Mouse (Mus musculus): ENCODE measurements around the gene Crat.
A peak's percentile ranks its signal among the peaks of the same experiment; 100 is the strongest.
"Not testable (repeated sequence)": the region's sequence is repeated elsewhere in the genome, so short reads cannot be mapped to it uniquely, and the experiment has no call there.

Crat gene

DNA sequence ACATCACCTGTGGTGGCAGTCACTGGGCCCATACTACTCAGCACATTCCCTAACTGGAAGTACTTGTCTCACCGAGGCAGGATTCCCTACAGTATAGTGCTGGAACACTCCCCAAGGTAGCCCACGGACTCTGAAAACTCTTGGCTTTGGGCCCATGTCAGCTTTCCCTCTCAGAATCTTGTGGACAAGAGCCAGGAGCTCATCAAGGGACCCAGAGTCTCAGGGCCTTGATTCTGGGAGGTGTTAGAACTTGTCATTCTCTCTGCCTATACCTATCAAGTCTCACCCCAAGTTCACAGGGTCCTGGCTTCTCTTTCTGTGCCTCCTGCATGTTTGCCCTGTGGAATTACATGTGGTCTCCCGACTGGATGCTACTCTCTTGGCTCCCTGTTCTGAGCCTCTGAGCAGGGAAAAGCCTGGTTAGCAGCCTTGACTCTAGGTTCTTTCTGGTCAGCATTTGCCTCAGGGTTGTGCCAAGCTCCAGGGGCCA is 24.6 kb upstream of the Crat start:
- no peak for DNase-seq

DNA sequence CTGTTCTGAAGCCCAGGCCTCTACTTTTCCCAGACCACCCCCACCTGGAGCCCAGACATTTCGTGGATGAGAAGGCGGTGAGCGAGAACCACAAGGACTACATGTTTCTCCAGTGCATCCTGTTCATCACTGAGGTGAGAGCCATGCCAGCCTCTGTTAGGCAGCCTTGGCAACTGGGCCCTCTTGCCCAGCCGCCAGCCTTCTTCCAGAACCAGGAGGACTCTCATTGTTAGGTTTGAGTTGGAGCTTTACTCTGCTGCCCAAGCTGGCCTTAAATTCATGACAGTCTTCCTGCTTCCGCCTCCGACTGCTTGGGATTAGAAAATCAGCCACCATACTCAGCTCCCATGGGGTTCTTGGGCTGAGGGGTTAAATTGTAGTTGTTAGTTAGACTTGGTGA is 24.0 kb upstream of the Crat start:
- no peak for DNase-seq

GRCm38 (mm10) chr2:30437791-30438190 is 22.2 kb upstream of the Crat start:
- DNase-seq, result no peak

GRCm38 (mm10) chr2:30436809-30437208 is 21.2 kb upstream of the Crat start:
- no peak for DNase-seq

DNA sequence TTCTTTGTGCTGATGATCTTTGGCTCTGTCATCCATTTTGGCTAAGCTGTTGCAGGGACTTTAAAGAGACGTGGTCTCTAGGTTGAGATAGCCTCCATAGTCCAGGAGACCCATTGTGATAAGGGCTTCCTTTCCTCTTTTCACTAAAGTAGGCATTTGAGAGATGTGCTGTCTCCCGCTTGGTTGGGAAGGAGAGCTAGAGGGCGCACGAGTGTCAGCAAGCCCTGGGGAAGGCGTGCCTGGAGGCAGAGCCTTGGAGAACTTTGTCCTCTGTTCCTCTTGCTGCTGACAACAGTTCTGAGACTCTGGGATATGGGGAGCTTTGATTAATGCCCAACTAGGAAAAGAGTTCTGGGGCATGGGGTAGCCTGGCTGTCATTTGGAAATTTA is 20.5 kb upstream of the Crat start:
- DNase-seq, result no peak

DNA sequence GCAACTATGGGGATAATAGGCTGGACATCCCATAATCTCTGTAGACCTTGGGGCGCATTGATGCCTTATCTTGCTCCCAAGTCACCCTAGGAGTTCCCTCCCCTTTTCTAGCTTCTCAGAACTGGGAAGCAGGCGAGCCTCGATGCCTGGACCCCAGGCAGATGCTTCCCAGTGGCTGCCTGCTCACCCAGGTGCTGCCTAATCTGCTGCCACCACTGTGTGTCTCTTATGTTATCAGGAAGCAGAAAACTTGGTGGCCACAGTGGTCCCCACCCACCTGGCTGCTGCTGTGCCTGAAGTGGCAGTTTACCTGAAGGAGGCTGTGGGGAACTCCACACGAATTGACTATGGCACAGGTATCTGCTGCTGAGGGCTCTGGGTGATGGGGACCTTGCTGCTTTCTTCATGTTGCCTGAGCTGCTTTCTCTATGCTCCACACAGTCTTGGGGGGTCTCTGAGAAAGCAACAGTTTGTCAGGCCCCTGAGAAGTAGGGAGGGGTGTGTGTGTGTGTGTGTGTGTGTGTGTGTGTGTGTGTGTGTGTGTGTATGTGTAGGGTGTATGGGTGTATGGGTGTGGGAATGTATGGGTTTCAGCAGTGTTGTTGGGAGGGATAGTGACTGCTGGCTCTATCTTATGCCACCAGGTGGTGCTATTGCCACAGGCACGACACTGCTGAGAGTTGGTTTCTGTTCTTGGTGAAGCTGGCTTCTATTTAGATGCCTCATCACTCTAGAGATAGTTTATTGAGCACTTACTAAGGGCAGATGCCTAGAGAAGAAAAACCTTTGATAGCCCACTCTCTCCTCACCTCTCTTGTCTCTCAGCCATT is 19.9 kb upstream of the Crat start:
- DNase-seq, result peak; percentile 81

GRCm38 (mm10) chr2:30429156-30429555 is 13.5 kb upstream of the Crat start:
- no peak for DNase-seq

- no peak for DNase-seq
Observed at GRCm38 (mm10) chr2:30421432-30421831, 5.8 kb upstream of the Crat start.

GRCm38 (mm10) chr2:30419112-30419511 is 3.5 kb upstream of the Crat start:
- peak; percentile 58 for DNase-seq

DNA sequence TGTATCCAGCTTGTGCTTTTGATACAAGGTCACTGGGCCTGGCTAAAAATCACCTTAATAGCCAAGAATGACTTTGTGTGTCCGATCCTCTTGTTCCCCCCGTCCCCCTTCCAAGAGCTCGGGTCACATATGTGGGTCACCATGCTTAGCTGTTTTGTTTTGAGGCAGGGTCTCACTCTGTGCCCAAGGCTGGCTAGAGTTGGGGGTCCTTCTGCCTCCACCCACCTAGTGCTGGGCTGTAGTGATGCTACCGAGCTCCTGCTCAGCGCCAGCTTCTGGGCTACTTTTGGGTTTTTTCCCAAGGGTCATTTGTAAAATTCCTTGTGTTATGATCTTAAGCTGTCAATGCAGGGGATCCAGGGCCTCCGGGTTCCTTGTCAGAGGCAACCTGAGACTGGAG is 2.6 kb upstream of the Crat start:
- no peak for DNase-seq

GRCm38 (mm10) chr2:30417595-30418165 is 2.1 kb upstream of the Crat start:
- no peak for DNase-seq

DNA sequence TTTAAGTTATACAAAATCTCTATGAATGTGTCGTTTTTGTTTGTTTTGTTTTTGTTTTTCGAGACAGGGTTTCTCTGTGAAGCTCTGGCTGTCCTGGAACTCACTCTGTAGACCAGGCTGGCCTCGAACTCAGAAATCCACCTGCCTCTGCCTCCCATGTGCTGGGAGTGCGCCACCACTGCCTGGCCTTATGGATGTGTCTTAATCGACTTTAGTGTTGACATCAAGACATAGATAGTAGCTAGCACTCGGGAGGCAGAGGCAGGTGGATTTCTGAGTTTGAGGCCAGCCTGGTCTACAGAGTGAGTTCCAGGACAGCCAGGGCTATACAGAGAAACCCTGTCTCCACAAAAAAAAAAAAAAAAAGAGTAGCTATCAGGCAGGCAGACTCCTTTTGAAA is 1.5 kb upstream of the Crat start:
- DNase-seq, result not testable (repeated sequence)

- DNase-seq, result no peak
Observed at GRCm38 (mm10) chr2:30416649-30416965, 994 bp upstream of the Crat start.

GRCm38 (mm10) chr2:30415936-30416648 is 479 bp upstream of the Crat start, which contains the start of gene Ptpa:
Gene Ptpa, plus strand, starts transcription at chr2:30416039.
- DNase-seq, result peak; percentile 95

DNA sequence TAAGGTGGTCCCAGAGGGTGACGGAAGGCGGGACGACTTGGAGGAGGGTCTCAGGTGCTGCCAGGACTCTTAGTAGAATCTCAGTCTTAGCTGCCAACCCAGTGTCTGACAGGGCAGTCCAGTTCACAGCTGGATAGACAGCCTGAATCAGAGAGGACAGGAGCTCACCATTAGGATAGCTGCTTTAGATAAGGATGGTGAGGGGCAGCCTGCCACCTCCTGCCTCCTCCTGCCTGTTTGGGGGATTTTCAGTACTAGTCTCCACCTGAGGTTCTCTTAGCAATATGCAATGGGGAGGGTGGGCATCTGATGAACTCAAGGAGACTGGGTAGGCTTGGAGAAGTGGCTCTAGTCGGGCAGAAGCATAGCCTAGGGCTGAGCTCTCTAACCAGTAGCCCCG is 932 bp downstream of the Crat start:
- DNase-seq, result no peak

DNA sequence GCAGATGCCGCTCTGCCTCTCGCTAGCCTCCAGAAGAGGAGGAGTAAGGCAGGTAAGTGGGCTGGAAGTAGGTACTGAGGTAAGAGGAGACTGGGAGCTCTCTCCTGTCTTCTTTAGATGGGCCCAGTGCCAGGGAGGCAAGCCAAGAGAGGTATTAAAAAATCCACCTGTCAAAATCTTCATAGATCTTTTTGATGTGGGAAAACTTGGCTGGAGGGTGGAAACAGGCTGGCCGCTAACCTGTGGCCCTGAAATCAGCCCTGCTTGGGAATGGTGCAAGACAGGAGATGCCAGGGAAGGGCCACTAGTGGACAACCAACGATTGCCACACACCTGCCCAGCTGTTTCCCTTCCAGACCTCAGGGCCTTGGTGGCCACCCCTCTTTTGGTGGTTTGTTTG is 1.5 kb downstream of the Crat start:
- DNase-seq, result no peak

GRCm38 (mm10) chr2:30413038-30413973 is 2.3 kb downstream of the Crat start:
- no peak for DNase-seq

- no peak for DNase-seq
Observed at GRCm38 (mm10) chr2:30409454-30410176, 6.0 kb downstream of the Crat start.

GRCm38 (mm10) chr2:30408452-30409100 is 7.0 kb downstream of the Crat start:
- DNase-seq, result no peak

- no peak for DNase-seq
Observed at GRCm38 (mm10) chr2:30407778-30408177, 7.8 kb downstream of the Crat start.

- DNase-seq, result no peak
Observed at GRCm38 (mm10) chr2:30407221-30407620, 8.4 kb downstream of the Crat start.

DNA sequence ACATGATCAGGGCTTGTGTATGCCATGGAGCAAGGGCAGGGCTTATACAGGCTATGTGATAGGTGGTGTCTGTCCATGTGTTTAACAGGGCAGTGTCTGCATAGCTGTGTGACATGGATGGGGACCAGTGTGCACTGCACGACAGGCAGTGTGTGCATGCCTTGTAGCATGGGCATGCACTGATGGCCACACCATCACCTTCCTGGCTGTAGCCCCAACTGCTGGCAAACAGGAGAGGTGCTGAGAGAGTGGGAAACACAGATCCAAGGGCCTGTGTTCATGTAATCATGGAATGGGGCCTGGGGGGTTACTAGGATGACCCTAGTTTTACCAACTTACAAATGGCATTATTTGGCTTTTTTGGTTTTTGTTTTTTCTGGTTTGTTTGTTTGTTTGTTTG is 11.7 kb downstream of the Crat start:
- DNase-seq, result no peak
